Mouse (Mus musculus) neutrophil, adult 65 days (primary cell): ENCODE data around the gene Ankrd2. TPM values are rescaled to one million over a fixed set of nuclear protein-coding genes. Genes with fewer than 3 reads are reported as not detected.

Experiments used
- total RNA-seq: library from RNA; stranded (reverse); gene quantifications from 2 replicates; pipeline ENCODE4 v1.2.4, GENCODE M21; 2023

The Ankrd2 gene
- total RNA-seq = not detected in 2 replicates

DNA sequence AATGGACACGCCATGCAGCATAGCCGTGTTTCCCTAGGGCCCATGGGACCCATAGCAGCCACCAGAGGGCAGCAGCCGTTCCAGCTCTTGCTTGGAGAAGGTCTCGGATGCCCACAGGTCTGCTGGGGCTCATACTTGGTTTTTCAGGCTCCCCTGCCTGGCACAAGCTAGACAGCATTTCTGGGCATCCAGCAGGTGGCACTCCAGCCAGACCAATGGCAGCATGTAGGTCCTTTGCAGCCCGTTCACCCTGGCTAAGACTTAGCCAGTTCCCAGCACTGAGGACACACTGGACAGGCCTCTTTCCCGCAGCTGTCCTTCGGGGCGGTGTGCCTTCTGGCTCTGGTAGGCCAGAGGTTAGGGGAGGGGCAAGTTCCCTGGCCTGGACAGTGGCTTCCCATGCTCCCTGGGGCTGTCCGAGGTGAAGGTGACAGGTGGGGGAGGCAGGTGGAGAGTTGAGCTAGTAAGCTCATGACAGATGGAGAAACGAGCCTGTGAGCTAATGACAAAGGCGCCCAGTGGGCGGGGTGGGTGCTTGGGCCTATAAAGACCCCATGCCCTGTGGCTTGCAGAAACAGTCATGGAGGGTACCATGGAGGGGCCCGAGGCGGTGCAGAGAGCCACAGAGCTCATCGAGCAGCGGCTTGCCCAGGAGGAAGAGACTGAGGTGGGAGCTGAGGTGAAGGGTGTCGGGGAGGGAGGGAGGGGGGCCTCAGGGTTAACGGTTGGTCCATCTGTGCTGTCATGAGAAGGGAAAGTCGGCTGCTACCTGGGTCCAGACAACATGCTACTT, at the start of gene Ankrd2:
Gene Ankrd2 (plus strand): TSS at position 545 of the 793 bp plus-strand sequence.

DNA sequence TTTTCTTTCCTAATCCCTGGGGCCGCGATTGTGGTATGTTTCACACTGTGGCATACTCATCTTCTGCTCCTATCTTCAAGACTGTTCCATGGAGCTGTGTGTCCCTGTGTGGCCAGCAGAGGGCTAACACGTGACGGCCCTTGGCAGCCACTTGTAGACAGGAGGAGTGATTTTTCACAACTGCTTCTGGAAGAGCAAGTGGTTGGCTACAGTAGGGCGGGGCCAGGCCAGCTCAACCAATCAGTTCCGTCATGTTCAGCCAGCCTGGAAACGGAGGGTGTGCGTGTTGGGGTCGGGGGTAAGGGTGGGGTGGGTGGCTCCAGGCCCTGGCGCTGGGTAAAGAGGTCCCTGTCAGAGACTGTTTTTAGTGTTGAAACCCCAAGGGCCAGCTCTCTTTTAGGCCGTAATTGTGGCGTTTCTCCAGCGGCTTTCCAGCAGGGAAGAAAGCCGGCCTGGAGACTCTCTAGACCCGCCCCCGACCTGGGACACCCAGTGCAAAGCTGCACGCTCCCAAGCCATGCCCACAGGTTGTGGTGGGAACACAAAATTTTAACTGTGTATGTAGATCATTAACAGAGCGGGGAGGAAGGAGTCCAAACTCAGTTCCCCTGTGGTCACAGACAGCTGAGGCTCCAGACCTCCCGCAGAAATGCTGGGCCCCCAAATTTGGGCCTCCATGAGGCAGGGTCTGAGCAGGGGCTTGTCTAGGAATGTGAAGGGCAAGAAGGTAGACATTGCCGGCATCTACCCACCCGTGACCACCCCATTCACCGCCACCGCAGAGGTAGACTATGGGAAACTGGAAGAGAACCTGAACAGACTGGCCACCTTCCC, 9.7 kb downstream of the Ankrd2 start, which contains the start of gene Hoga1:
Gene Hoga1 (plus strand): TSS at position 342 of the 834 bp plus-strand sequence.

DNA sequence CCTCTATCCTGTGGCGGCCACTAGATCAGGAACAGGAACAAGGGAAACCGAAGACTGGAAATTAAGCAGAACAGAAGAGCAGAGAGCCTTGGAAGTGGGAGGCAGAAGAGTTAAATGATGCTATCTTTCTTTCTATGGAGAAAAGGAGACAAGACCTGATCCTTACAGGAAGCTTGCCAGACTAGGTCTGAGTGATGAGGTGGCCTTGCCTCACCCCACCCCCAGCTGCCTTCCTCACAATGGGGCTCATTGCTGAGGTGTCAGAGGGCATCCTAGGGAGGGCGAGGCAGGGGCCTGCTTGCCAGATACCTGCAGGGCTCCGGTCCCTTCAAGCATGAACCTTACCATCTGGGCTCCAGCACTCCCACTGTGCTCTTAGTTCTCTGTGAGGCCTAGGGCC, 16.1 kb downstream of the Ankrd2 start, which contains the start of gene 4933411K16Rik:
Gene 4933411K16Rik (plus strand): TSS at position 301 of the 400 bp plus-strand sequence.

DNA sequence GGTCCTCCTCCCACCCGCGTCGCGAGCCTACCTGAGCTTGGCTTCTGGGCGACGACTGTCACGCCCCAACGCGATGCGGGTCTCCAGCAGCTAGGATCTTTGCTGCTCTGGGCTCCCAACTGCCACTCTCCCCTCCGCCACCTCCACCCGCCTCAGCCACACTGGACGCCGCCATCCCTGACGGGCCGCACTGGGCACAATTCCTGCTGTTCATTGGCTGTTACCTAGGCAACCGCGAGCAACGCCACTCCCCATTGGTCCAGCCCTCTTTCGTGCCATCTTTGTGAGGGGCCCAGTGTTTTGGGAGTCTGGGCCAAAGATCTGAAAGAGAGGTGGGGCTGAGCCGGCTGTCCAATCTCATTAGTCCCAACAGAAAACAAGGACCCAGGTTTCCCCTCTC, 50.4 kb downstream of the Ankrd2 start, which contains the start of gene Morn4:
Gene Morn4 (minus strand): TSS at position 192 of the 400 bp plus-strand sequence.

DNA sequence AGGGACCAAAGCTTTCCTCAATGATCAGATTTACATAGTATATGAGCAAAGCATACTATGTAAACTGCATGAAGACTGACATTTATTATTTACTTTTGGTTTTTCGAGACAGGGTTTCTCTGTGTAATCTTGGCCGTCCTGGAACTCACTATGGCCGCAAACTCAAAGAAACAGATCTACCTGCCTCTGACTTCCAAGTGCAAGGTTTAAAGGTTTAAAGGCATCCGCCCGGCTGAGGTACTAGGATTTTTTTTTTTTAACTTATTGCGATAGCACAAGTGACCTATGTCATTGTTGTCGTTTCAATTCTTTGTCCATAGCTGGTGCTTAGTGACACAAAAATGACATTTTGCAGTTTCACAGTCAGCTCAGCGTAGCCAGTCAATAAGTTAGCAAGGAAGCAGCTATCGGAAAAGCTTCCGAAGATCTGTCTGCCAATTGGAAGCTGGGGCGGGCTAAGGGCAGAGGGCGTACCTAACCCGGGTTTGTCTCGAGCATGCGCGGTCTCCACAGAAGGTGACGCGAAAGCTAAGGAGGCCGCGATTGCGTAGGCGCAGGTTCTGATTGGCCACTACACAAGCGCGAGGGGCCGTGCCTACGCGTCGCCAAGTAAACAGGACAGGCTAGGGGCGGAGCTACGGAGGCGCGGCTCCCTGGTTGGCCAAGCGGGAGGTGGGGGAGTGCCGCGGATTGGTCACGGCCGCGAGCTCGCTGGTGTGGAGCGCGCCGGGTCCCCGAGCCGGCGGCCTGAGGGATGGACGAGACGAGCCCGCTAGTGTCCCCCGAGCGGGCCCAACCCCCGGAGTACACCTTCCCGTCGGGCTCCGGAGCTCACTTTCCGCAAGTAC, 54.2 kb downstream of the Ankrd2 start, which contains the start of gene Pi4k2a:
Gene Pi4k2a (plus strand): TSS at position 723 of the 848 bp plus-strand sequence.

Other genes with a start within 250 kb of the Ankrd2 start
- 55.0 and 62.0 TPM in 2 replicates for gene Arhgap19, start 234.0 kb upstream of the Ankrd2 start, total RNA-seq
- 37.2 and 42.7 TPM in 2 replicates for gene Frat1, start 206.0 kb upstream of the Ankrd2 start, total RNA-seq
- 62.4 and 80.8 TPM in 2 replicates for gene Frat2, start 187.9 kb upstream of the Ankrd2 start, total RNA-seq
- gene Rrp12, start 139.8 kb upstream of the Ankrd2 start, total RNA-seq = 33.1 and 42.2 TPM in 2 replicates
- gene Pgam1, start 124.1 kb upstream of the Ankrd2 start, total RNA-seq = 332 and 338 TPM in 2 replicates
- 9.9 and 13.9 TPM in 2 replicates for gene Exosc1, start 102.6 kb upstream of the Ankrd2 start, total RNA-seq
- 24.5 and 33.2 TPM in 2 replicates for gene Zdhhc16, start 102.5 kb upstream of the Ankrd2 start, total RNA-seq
- 28.7 and 54.6 TPM in 2 replicates for gene Mms19, start 54.8 kb upstream of the Ankrd2 start, total RNA-seq
- 34.6 and 35.8 TPM in 2 replicates for gene Ubtd1, start 54.2 kb upstream of the Ankrd2 start, total RNA-seq
- not detected in 2 replicates for gene Hoga1, start 9.6 kb downstream of the Ankrd2 start, total RNA-seq
- gene 4933411K16Rik, start 16.2 kb downstream of the Ankrd2 start, total RNA-seq = not detected in 2 replicates
- not detected in 2 replicates for gene Morn4, start 50.4 kb downstream of the Ankrd2 start, total RNA-seq
- gene Pi4k2a, start 54.5 kb downstream of the Ankrd2 start, total RNA-seq = 46.1 and 62.7 TPM in 2 replicates
- 0.47 and 2.0 TPM in 2 replicates for gene Avpi1, start 93.1 kb downstream of the Ankrd2 start, total RNA-seq
- 13.1 and 14.7 TPM in 2 replicates for gene Marveld1, start 111.4 kb downstream of the Ankrd2 start, total RNA-seq
- 83.0 and 144 TPM in 2 replicates for gene Zfyve27, start 128.0 kb downstream of the Ankrd2 start, total RNA-seq
- not detected in 2 replicates for gene Sfrp5, start 166.3 kb downstream of the Ankrd2 start, total RNA-seq
- gene Golga7b, start 211.6 kb downstream of the Ankrd2 start, total RNA-seq = not detected in 2 replicates